Mouse (Mus musculus): Measurements from ENCODE around the gene Hecw1. TPM values are rescaled to one million over a fixed set of nuclear protein-coding genes. Genes with fewer than 3 reads are reported as not detected.

Hecw1 gene
- polyA plus RNA-seq, 1 experiment from 2014 or later: 0.24 TPM

- Histone ChIP-seq H3K27me3 (ENCODE audit: control insufficient read depth, insufficient read depth, low read length) (no peaks in the 10 kb centered on the region), H3K36me3 (ENCODE audit: control insufficient read depth, insufficient read depth, low read length) (no peaks in the 10 kb centered on the region), H3K9ac (ENCODE audit: low read length) (no peak overlapping the region), H3K4me2 (ENCODE audit: low read depth, severe bottlenecking) (no peak overlapping the region), H3K27ac (replicated peaks; ENCODE audit: low read depth, low read length) (no peak overlapping the region), H3K4me3 (ENCODE audit: low read depth, low read length) (no peak overlapping the region), H3K9me3 (ENCODE audit: control insufficient read depth, low read length) (no peaks in the 10 kb centered on the region), H3K4me1 (ENCODE audit: control insufficient read depth, insufficient read depth, low read length) (no peaks in the 10 kb centered on the region)
- no peak for ATAC-seq (ENCODE audit: insufficient number of reproducible peaks, low FRiP score, low TSS enrichment, low read depth)
- WGBS: 75% methylated on average over 2 of the region's 2 CpGs
- no peak for DNase-seq (ENCODE audit: low spot score)
Measured at GRCm38 (mm10) chr13:14515106-14515505, 7.9 kb downstream of the Hecw1 start.

- no peak overlapping the region for H3K27ac ChIP-seq (replicated peaks; ENCODE audit: low read depth, low read length)
- ATAC-seq (ENCODE audit: insufficient number of reproducible peaks, low FRiP score, low TSS enrichment, low read depth): no peak
Measured at GRCm38 (mm10) chr13:14513934-14514333, 9.1 kb downstream of the Hecw1 start.

GRCm38 (mm10) chr13:14506765-14507164, 16.3 kb downstream of the Hecw1 start:
- no peaks in the 10 kb centered on the region for H3K9me3 ChIP-seq (ENCODE audit: control insufficient read depth, low read length)
- H3K4me1 ChIP-seq (ENCODE audit: control insufficient read depth, insufficient read depth, low read length): no peaks in the 10 kb centered on the region
- no peak overlapping the region for H3K27ac ChIP-seq (replicated peaks; ENCODE audit: low read depth, low read length)
- H3K4me2 ChIP-seq (ENCODE audit: low read depth, severe bottlenecking): no peak overlapping the region
- no peaks in the 10 kb centered on the region for H3K36me3 ChIP-seq (ENCODE audit: control insufficient read depth, insufficient read depth, low read length)
- H3K9ac ChIP-seq (ENCODE audit: low read length): no peak overlapping the region
- H3K27me3 ChIP-seq (ENCODE audit: control insufficient read depth, insufficient read depth, low read length): no peaks in the 10 kb centered on the region
- no peak for ATAC-seq (ENCODE audit: insufficient number of reproducible peaks, low FRiP score, low TSS enrichment, low read depth)
- H3K4me3 ChIP-seq (ENCODE audit: low read depth, low read length): no peak overlapping the region
- no peak for DNase-seq (ENCODE audit: low spot score)
- whole genome bisulfite sequencing: 90% methylated on average over 5 of the region's 5 CpGs

More at GRCm38 (mm10) chr13:14513934-14514333, 9.1 kb downstream of the Hecw1 start:
- Histone ChIP-seq H3K4me3 (ENCODE audit: low read depth, low read length) (no peak overlapping the region), H3K4me2 (ENCODE audit: low read depth, severe bottlenecking) (no peak overlapping the region), H3K36me3 (ENCODE audit: control insufficient read depth, insufficient read depth, low read length) (no peaks in the 10 kb centered on the region), H3K27me3 (ENCODE audit: control insufficient read depth, insufficient read depth, low read length) (no peaks in the 10 kb centered on the region), H3K9me3 (ENCODE audit: control insufficient read depth, low read length) (no peaks in the 10 kb centered on the region), H3K9ac (ENCODE audit: low read length) (no peak overlapping the region), H3K4me1 (ENCODE audit: control insufficient read depth, insufficient read depth, low read length) (no peaks in the 10 kb centered on the region)
- DNase-seq (ENCODE audit: low spot score): no peak

GRCm38 (mm10) chr13:14500251-14500650, 22.8 kb downstream of the Hecw1 start:
- H3K4me3 ChIP-seq (ENCODE audit: low read depth, low read length): no peak overlapping the region
- H3K27ac ChIP-seq (replicated peaks; ENCODE audit: low read depth, low read length): no peak overlapping the region
- ATAC-seq (ENCODE audit: insufficient number of reproducible peaks, low FRiP score, low TSS enrichment, low read depth) (no peak), DNase-seq (ENCODE audit: low spot score) (no peak)
- no peaks in the 10 kb centered on the region for H3K27me3 ChIP-seq (ENCODE audit: control insufficient read depth, insufficient read depth, low read length)
- H3K4me1 ChIP-seq (ENCODE audit: control insufficient read depth, insufficient read depth, low read length): no peaks in the 10 kb centered on the region
- 43% methylated on average over 1 of the region's 1 CpGs for WGBS
- H3K9me3 ChIP-seq (ENCODE audit: control insufficient read depth, low read length): no peaks in the 10 kb centered on the region
- H3K9ac ChIP-seq (ENCODE audit: low read length): no peak overlapping the region
- H3K36me3 ChIP-seq (ENCODE audit: control insufficient read depth, insufficient read depth, low read length): no peaks in the 10 kb centered on the region
- no peak overlapping the region for H3K4me2 ChIP-seq (ENCODE audit: low read depth, severe bottlenecking)

GRCm38 (mm10) chr13:14498780-14499179, 24.2 kb downstream of the Hecw1 start:
- no peak overlapping the region for H3K27ac ChIP-seq (replicated peaks; ENCODE audit: low read depth, low read length)
- H3K9ac ChIP-seq (ENCODE audit: low read length): no peak overlapping the region
- no peak for DNase-seq (ENCODE audit: low spot score)
- no peaks in the 10 kb centered on the region for H3K27me3 ChIP-seq (ENCODE audit: control insufficient read depth, insufficient read depth, low read length)
- no peaks in the 10 kb centered on the region for H3K4me1 ChIP-seq (ENCODE audit: control insufficient read depth, insufficient read depth, low read length)
- H3K9me3 ChIP-seq (ENCODE audit: control insufficient read depth, low read length): no peaks in the 10 kb centered on the region
- ATAC-seq (ENCODE audit: insufficient number of reproducible peaks, low FRiP score, low TSS enrichment, low read depth): no peak
- 91% methylated on average over 8 of the region's 8 CpGs for WGBS
- no peaks in the 10 kb centered on the region for H3K36me3 ChIP-seq (ENCODE audit: control insufficient read depth, insufficient read depth, low read length)
- no peak overlapping the region for H3K4me3 ChIP-seq (ENCODE audit: low read depth, low read length)
- H3K4me2 ChIP-seq (ENCODE audit: low read depth, severe bottlenecking): no peak overlapping the region

- ATAC-seq (ENCODE audit: insufficient number of reproducible peaks, low FRiP score, low TSS enrichment, low read depth) (no peak), DNase-seq (ENCODE audit: low spot score) (no peak)
- Histone ChIP-seq H3K9me3 (ENCODE audit: control insufficient read depth, low read length) (no peaks in the 10 kb centered on the region), H3K9ac (ENCODE audit: low read length) (no peak overlapping the region), H3K27me3 (ENCODE audit: control insufficient read depth, insufficient read depth, low read length) (no peaks in the 10 kb centered on the region), H3K4me3 (ENCODE audit: low read depth, low read length) (no peak overlapping the region), H3K4me1 (ENCODE audit: control insufficient read depth, insufficient read depth, low read length) (no peaks in the 10 kb centered on the region), H3K27ac (replicated peaks; ENCODE audit: low read depth, low read length) (no peak overlapping the region), H3K4me2 (ENCODE audit: low read depth, severe bottlenecking) (no peak overlapping the region), H3K36me3 (ENCODE audit: control insufficient read depth, insufficient read depth, low read length) (no peaks in the 10 kb centered on the region)
- 84% methylated on average over 2 of the region's 2 CpGs for WGBS
Measured at GRCm38 (mm10) chr13:14496954-14497353, 26.1 kb downstream of the Hecw1 start.

GRCm38 (mm10) chr13:14487812-14488211, 35.2 kb downstream of the Hecw1 start:
- H3K27me3 ChIP-seq (ENCODE audit: control insufficient read depth, insufficient read depth, low read length): no peaks in the 10 kb centered on the region
- DNase-seq (ENCODE audit: low spot score) (no peak), ATAC-seq (ENCODE audit: insufficient number of reproducible peaks, low FRiP score, low TSS enrichment, low read depth) (no peak)
- H3K4me1 ChIP-seq (ENCODE audit: control insufficient read depth, insufficient read depth, low read length): no peaks in the 10 kb centered on the region
- H3K27ac ChIP-seq (replicated peaks; ENCODE audit: low read depth, low read length): no peak overlapping the region
- 90% methylated on average over 2 of the region's 2 CpGs for WGBS
- no peak overlapping the region for H3K4me3 ChIP-seq (ENCODE audit: low read depth, low read length)
- H3K9ac ChIP-seq (ENCODE audit: low read length): no peak overlapping the region
- H3K9me3 ChIP-seq (ENCODE audit: control insufficient read depth, low read length): no peaks in the 10 kb centered on the region
- H3K36me3 ChIP-seq (ENCODE audit: control insufficient read depth, insufficient read depth, low read length): no peaks in the 10 kb centered on the region
- no peak overlapping the region for H3K4me2 ChIP-seq (ENCODE audit: low read depth, severe bottlenecking)

- Histone ChIP-seq H3K4me2 (ENCODE audit: low read depth, severe bottlenecking) (no peak overlapping the region), H3K9ac (ENCODE audit: low read length) (no peak overlapping the region), H3K36me3 (ENCODE audit: control insufficient read depth, insufficient read depth, low read length) (no peaks in the 10 kb centered on the region), H3K27ac (replicated peaks; ENCODE audit: low read depth, low read length) (no peak overlapping the region), H3K4me1 (ENCODE audit: control insufficient read depth, insufficient read depth, low read length) (no peaks in the 10 kb centered on the region), H3K4me3 (ENCODE audit: low read depth, low read length) (no peak overlapping the region), H3K27me3 (ENCODE audit: control insufficient read depth, insufficient read depth, low read length) (no peaks in the 10 kb centered on the region), H3K9me3 (ENCODE audit: control insufficient read depth, low read length) (no peaks in the 10 kb centered on the region)
- WGBS: 90% methylated on average over 1 of the region's 1 CpGs
- no peak for DNase-seq (ENCODE audit: low spot score)
- ATAC-seq (ENCODE audit: insufficient number of reproducible peaks, low FRiP score, low TSS enrichment, low read depth): no peak
Measured at GRCm38 (mm10) chr13:14471121-14471520, 51.9 kb downstream of the Hecw1 start.

- H3K9me3 ChIP-seq (ENCODE audit: control insufficient read depth, low read length): no peaks in the 10 kb centered on the region
- no peak overlapping the region for H3K4me2 ChIP-seq (ENCODE audit: low read depth, severe bottlenecking)
- 83% methylated on average over 3 of the region's 3 CpGs for WGBS
- no peak overlapping the region for H3K9ac ChIP-seq (ENCODE audit: low read length)
- H3K27me3 ChIP-seq (ENCODE audit: control insufficient read depth, insufficient read depth, low read length): no peaks in the 10 kb centered on the region
- DNase-seq (ENCODE audit: low spot score): no peak
- H3K4me1 ChIP-seq (ENCODE audit: control insufficient read depth, insufficient read depth, low read length): no peaks in the 10 kb centered on the region
- ATAC-seq (ENCODE audit: insufficient number of reproducible peaks, low FRiP score, low TSS enrichment, low read depth): no peak
- H3K36me3 ChIP-seq (ENCODE audit: control insufficient read depth, insufficient read depth, low read length): no peaks in the 10 kb centered on the region
- no peak overlapping the region for H3K4me3 ChIP-seq (ENCODE audit: low read depth, low read length)
- H3K27ac ChIP-seq (replicated peaks; ENCODE audit: low read depth, low read length): no peak overlapping the region
Measured at GRCm38 (mm10) chr13:14467517-14467916, 55.5 kb downstream of the Hecw1 start.
